Mouse (Mus musculus) C3H10T1/2 (cell line): Measurements from ENCODE around the gene Fchsd2. TPM values are rescaled to one million over a fixed set of nuclear protein-coding genes. Genes with fewer than 3 reads are reported as not detected.

ENCODE experiments used
- polyA plus RNA-seq, 2 experiments: library from polyadenylated mRNA; unstranded; fragments of >200 nt; fragmentation: generic; extraction: Trizol; gene quantifications; one replicate each; pipeline ENCODE4 v1.2.1; 2012; ENCODE audit warnings: missing spikeins in 2 of 2

The Fchsd2 gene
- 1 to 10 TPM in 1 of 2 experiments, under 1 TPM in 1; 0.32 to 4.5 TPM for polyA plus RNA-seq

GRCm38 (mm10) chr7:101092618-101093017, at the start of gene Fchsd2:
TSS of gene Fchsd2 (plus strand) at chr7:101092863.

GRCm38 (mm10) chr7:101301881-101302456, 209.3 kb downstream of the Fchsd2 start, which contains the start of gene Atg16l2:
TSS of gene Atg16l2 (minus strand) at chr7:101302251.

GRCm38 (mm10) chr7:101317014-101317413, 224.4 kb downstream of the Fchsd2 start, which contains the start of gene Stard10:
TSS of gene Stard10 (plus strand) at chr7:101317086.

Other genes starting within 250 kb of the Fchsd2 start
- 1 to 10 TPM; 4.5 to 4.6 TPM for gene Relt, start 229.4 kb upstream of the Fchsd2 start, polyA plus RNA-seq
- gene Arhgef17, start 160.8 kb upstream of the Fchsd2 start, polyA plus RNA-seq = 10 to 100 TPM in 1 of 2 experiments, 1 to 10 TPM in 1; 7.0 to 54.2 TPM
- under 1 TPM; 0.13 to 0.34 TPM for gene P2ry6, start 118.2 kb upstream of the Fchsd2 start, polyA plus RNA-seq
- 1 to 10 TPM; 1.4 to 3.4 TPM for gene P2ry2, start 80.0 kb upstream of the Fchsd2 start, polyA plus RNA-seq
- 10 to 100 TPM in 1 of 2 experiments, 1 to 10 TPM in 1; 5.5 to 10.1 TPM for gene Atg16l2, start 209.4 kb downstream of the Fchsd2 start, polyA plus RNA-seq
- 10 to 100 TPM in 1 of 2 experiments, 1 to 10 TPM in 1; 8.7 to 13.5 TPM for gene Stard10, start 224.2 kb downstream of the Fchsd2 start, polyA plus RNA-seq